Mouse (Mus musculus) midbrain, embryonic 16.5 days (tissue): ENCODE results near the gene Psmd4. TPM values are rescaled to one million over a fixed set of nuclear protein-coding genes. Genes with fewer than 3 reads are reported as not detected.
A peak's percentile ranks its signal among the peaks of the same experiment; 100 is the strongest.

ENCODE experiments used
- ATAC-seq: fragments of 200-750 bp; cut with Nextera tagmentation; 2 replicates; pipeline ENCODE4 v1.8.0; 2017; ENCODE audit warnings: moderate TSS enrichment
- H3K27ac ChIP-seq: fragments of 300-500 bp; sonication (generic); 2 replicates; pipeline ENCODE4 v1.5.1; 2014; ENCODE audit warnings: mild to moderate bottlenecking, low read length, mixed read lengths
- H3K27me3 ChIP-seq: fragments of 300-500 bp; sonication (generic); 2 replicates; pipeline ENCODE4 v1.6.1; 2014; ENCODE audit warnings: low read depth, low read length, mixed read lengths; ENCODE audit not compliant: control insufficient read depth, insufficient read depth
- H3K36me3 ChIP-seq: fragments of 300-500 bp; sonication (generic); 2 replicates; pipeline ENCODE4 v1.6.1; 2014; ENCODE audit warnings: mild to moderate bottlenecking, low read length, moderate library complexity, mixed read lengths; ENCODE audit not compliant: control insufficient read depth, insufficient read depth
- H3K4me1 ChIP-seq: fragments of 300-500 bp; sonication (generic); 2 replicates; pipeline ENCODE4 v1.6.1; 2014; ENCODE audit warnings: mild to moderate bottlenecking, low read length, mixed read lengths; ENCODE audit not compliant: control insufficient read depth, insufficient read depth
- H3K4me2 ChIP-seq: fragments of 300-500 bp; sonication (generic); 2 replicates; pipeline ENCODE4 v1.6.1; 2014; ENCODE audit warnings: mild to moderate bottlenecking, low read length, mixed read lengths
- H3K4me3 ChIP-seq: fragments of 300-500 bp; sonication (generic); 2 replicates; pipeline ENCODE4 v1.5.1; 2014; ENCODE audit warnings: low read depth, mild to moderate bottlenecking, low read length, moderate library complexity, mixed read lengths
- H3K9ac ChIP-seq: fragments of 300-500 bp; sonication (generic); 2 replicates; pipeline ENCODE4 v1.6.1; 2014; ENCODE audit warnings: low read depth, low read length, mixed read lengths
- H3K9me3 ChIP-seq: fragments of 300-500 bp; sonication (generic); replicated peaks from 2 replicates; pipeline ENCODE4 v1.6.1; 2014; ENCODE audit warnings: mild to moderate bottlenecking, low read length, mixed read lengths; ENCODE audit not compliant: control insufficient read depth, poor library complexity, severe bottlenecking
- WGBS: fragments of 180-500 bp; shearing (Covaris S2); extraction: QIAGEN DNeasy Blood & Tissue Kit; methylation state at CpG from one replicate; pipeline ENCODE4 v1.1.7; 2014; 5-methylcytosine and 5-hydroxymethylcytosine counted together
- polyA plus RNA-seq: library from polyadenylated mRNA; unstranded; fragments of >200 nt; fragmentation: Nextera tagmentation; extraction: Ambion mirVana; gene quantifications from 2 replicates; pipeline ENCODE4 v1.2.1, GENCODE M21; 2015

Psmd4 gene
- polyA plus RNA-seq, 1 experiment from 2014 or later: 253 TPM

DNA sequence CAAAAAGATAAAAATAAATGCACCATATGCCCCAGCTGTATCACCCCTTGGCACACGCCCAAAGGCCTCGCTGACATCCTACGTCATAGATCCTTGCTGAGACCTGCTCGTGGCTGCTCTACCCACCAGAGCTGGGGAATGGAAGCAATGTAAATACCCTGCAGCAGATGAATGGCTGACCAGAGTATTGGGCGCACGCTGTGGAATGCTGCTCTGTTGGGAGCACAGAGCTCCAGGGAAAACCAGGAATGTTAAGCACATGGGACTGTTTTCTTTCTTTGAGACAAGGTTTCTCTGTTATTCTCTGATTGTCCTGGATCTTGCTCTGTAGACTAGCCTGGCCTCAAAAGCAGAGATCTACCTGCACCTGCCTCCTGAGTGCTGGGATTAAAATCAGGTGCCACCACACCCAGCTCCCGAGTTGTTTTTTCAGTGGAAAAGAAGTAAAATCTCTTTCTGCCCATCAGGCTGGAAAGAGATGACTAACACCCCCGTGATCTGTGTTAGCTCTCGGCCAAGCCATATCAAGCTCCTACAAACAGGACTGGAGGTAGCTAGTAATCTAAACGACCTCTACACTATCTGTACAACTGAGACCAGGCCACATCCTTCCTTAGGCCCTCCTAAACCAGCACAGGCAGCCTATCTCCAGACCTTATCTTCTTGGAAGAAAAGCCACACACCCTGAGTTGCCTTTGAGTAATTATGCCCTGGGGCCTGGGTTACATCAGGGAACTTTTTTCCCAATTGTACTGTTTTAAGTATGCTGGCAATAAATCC lies 12.3 kb upstream of the Psmd4 start:
- no peaks in the 10 kb centered on the region for H3K9me3 ChIP-seq
- H3K27ac ChIP-seq: no peak overlapping the region
- no peak overlapping the region for H3K4me3 ChIP-seq
- H3K27me3 ChIP-seq: no peaks in the 10 kb centered on the region
- H3K4me2 ChIP-seq: no peak overlapping the region
- no peak for ATAC-seq
- WGBS: 51% methylated on average over 10 of the region's 10 CpGs
- peaks cover 10% of the 10 kb centered on the region for H3K36me3 ChIP-seq
- H3K4me1 ChIP-seq: no peaks in the 10 kb centered on the region
- H3K9ac ChIP-seq: no peak overlapping the region

DNA sequence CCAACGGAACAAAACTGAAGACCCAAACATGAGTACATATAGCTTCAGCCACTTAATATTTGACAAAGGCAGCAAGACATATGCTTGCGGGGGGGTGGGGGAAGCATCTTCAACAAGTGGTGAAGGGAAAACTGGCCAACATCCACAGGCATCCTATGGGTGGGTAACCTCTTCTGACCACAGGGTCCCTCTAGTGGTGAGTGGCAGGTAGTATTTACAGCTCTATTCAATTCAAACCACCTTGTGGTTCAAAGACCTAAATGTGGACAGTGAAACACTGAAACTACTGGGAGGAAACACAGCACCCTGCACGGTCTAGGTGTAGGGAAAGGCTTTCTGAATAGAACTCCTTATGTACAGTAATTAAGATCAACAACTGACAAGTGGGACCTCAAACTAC lies 11.3 kb upstream of the Psmd4 start:
- Histone ChIP-seq H3K27me3 (no peaks in the 10 kb centered on the region), H3K4me2 (no peak overlapping the region), H3K9me3 (no peaks in the 10 kb centered on the region), H3K4me3 (no peak overlapping the region), H3K27ac (no peak overlapping the region), H3K36me3 (peaks cover 1% of the 10 kb centered on the region; the same call in 1 of the 2 replicates), H3K9ac (no peak overlapping the region), H3K4me1 (no peaks in the 10 kb centered on the region)
- no peak for ATAC-seq
- 44% methylated on average over 3 of the region's 3 CpGs for WGBS

DNA sequence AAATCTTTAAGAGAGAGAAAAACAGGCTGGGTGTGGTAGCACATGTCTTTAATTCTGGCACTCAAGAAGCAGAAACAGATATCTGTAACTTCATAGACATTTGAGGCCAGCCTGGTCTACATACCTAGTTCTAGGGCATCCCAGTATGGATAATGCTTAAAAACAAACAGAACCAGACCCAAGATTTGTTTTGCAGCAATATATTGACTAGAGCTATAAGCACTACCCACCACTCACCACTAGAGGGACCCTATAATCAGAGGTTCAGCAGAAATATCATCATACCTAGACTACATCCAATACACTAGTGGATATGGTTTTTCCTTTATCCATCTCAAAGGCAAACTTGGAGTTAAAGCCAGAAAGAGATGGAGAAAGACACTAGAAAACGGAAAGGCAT lies 10.5 kb upstream of the Psmd4 start:
- WGBS: 50% methylated on average over 1 of the region's 1 CpGs
- H3K27me3 ChIP-seq: no peaks in the 10 kb centered on the region
- no peaks in the 10 kb centered on the region for H3K9me3 ChIP-seq
- no peak overlapping the region for H3K9ac ChIP-seq
- H3K4me2 ChIP-seq: no peak overlapping the region
- 0 out of 2 replicates have a peak, but pooled peaks have one; percentile 45 for ATAC-seq
- no peaks in the 10 kb centered on the region for H3K4me1 ChIP-seq
- H3K4me3 ChIP-seq: no peak overlapping the region
- no peaks in the 10 kb centered on the region for H3K36me3 ChIP-seq
- no peak overlapping the region for H3K27ac ChIP-seq

DNA sequence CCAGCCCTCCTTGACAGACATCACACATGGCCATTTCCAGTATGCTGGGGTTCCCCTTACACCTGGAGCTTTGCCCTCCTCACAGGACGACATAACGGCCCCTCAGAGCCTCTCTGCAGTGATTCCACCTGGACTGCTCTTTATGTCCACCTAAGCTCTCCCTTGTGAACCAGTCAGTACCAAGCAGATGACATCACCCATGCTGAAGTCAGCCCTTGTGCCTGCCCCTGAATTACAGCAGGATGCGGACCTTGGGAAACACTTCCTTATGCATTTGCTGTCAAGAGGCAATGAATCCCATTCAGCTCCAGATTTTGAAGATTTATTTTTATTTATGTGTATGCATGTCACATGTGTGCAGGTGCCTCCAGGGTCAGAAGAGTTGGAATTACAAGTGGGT lies 5.5 kb upstream of the Psmd4 start:
- H3K4me2 ChIP-seq: no peak overlapping the region
- no peaks in the 10 kb centered on the region for H3K9me3 ChIP-seq
- no peak overlapping the region for H3K4me3 ChIP-seq
- WGBS: 86% methylated on average over 3 of the region's 3 CpGs
- ATAC-seq: no peak
- no peak overlapping the region for H3K9ac ChIP-seq
- peaks cover under 1% of the 10 kb centered on the region; the same call in 1 of the 2 replicates for H3K4me1 ChIP-seq
- no peaks in the 10 kb centered on the region for H3K36me3 ChIP-seq
- H3K27me3 ChIP-seq: no peaks in the 10 kb centered on the region
- H3K27ac ChIP-seq: no peak overlapping the region

- no peak for ATAC-seq
- no peak overlapping the region for H3K27ac ChIP-seq
- H3K9me3 ChIP-seq: no peaks in the 10 kb centered on the region
- 92% methylated on average over 11 of the region's 11 CpGs for WGBS
- no peak overlapping the region for H3K4me3 ChIP-seq
- H3K27me3 ChIP-seq: no peaks in the 10 kb centered on the region
- H3K4me1 ChIP-seq: peaks cover 4% of the 10 kb centered on the region
- no peak overlapping the region for H3K9ac ChIP-seq
- no peak overlapping the region for H3K4me2 ChIP-seq
- H3K36me3 ChIP-seq: no peaks in the 10 kb centered on the region
Measured at GRCm38 (mm10) chr3:95046462-95047057, 4.1 kb upstream of the Psmd4 start.

GRCm38 (mm10) chr3:95043251-95043650 lies 837 bp upstream of the Psmd4 start:
- no peak for ATAC-seq
- Histone ChIP-seq H3K4me1 (peaks cover 9% of the 10 kb centered on the region), H3K4me2 (no peak overlapping the region), H3K36me3 (no peaks in the 10 kb centered on the region), H3K27me3 (no peaks in the 10 kb centered on the region), H3K27ac (no peak overlapping the region), H3K4me3 (no peak overlapping the region), H3K9me3 (no peaks in the 10 kb centered on the region), H3K9ac (no peak overlapping the region)
- WGBS: 84% methylated on average over 6 of the region's 6 CpGs

- peak overlapping the region; percentile 50; the same call in 1 of the 2 replicates for H3K9ac ChIP-seq
- 36% methylated on average over 7 of the region's 7 CpGs for WGBS
Measured at GRCm38 (mm10) chr3:95042838-95043229, 420 bp upstream of the Psmd4 start.

GRCm38 (mm10) chr3:95041625-95042024 lies 789 bp downstream of the Psmd4 start:
- H3K4me2 ChIP-seq: peak overlapping the region; percentile 51
- H3K4me3 ChIP-seq: peak overlapping the region; percentile 64
- H3K9me3 ChIP-seq: no peaks in the 10 kb centered on the region
- no peaks in the 10 kb centered on the region for H3K36me3 ChIP-seq
- H3K27me3 ChIP-seq: no peaks in the 10 kb centered on the region
- 16% methylated on average over 3 of the region's 3 CpGs for WGBS
- peaks cover 9% of the 10 kb centered on the region for H3K4me1 ChIP-seq
- no peak overlapping the region for H3K27ac ChIP-seq
- ATAC-seq: no peak
- H3K9ac ChIP-seq: peak overlapping the region; percentile 73

More at GRCm38 (mm10) chr3:95042838-95043229, 420 bp upstream of the Psmd4 start:
- Histone ChIP-seq H3K9me3 (no peaks in the 10 kb centered on the region), H3K4me3 (peak overlapping the region; percentile 64), H3K4me2 (peak overlapping the region; percentile 57), H3K4me1 (peaks cover 9% of the 10 kb centered on the region), H3K36me3 (no peaks in the 10 kb centered on the region), H3K27ac (peak overlapping the region; percentile 73), H3K27me3 (no peaks in the 10 kb centered on the region)
- ATAC-seq: peak; percentile 68

DNA sequence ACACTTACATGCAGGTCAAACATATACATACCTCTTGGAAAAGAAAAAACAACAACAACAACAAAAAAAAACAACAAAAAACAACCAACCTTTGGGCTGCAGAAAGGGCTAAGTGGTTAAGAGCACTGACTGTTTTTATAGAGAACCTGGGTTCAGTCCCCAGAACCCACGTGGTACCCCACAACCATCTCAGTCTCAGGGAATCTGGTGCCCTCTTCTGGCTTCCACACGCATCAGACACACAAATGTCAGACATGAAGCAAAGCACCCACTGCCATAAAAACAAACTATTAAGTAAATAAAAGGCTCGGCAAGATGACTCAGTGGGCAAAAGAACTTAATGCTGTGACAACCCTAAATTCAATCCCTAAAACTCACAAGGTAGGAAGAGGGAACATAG lies 12.5 kb downstream of the Psmd4 start:
- Histone ChIP-seq H3K9ac (no peak overlapping the region), H3K36me3 (peaks cover 37% of the 10 kb centered on the region), H3K27ac (no peak overlapping the region), H3K4me1 (no peaks in the 10 kb centered on the region), H3K27me3 (no peaks in the 10 kb centered on the region), H3K4me3 (no peak overlapping the region), H3K4me2 (no peak overlapping the region), H3K9me3 (no peaks in the 10 kb centered on the region)
- no peak for ATAC-seq
- WGBS: 82% methylated on average over 3 of the region's 3 CpGs
